Mouse (Mus musculus) cerebellum, postnatal 36 days (tissue): ENCODE measurements around the gene Stk40.
A peak's percentile ranks its signal among the peaks of the same experiment; 100 is the strongest.

Experiments
- DNase-seq, 2 experiments: peaks; one replicate each; pipeline ENCODE4 v3.0.0; 2021 to 2022; ENCODE audit warnings: mixed read lengths in 2 of 2

Gene Stk40

GRCm38 (mm10) chr4:126099365-126099764 lies 4.4 kb upstream of the Stk40 start:
- no peak for DNase-seq

GRCm38 (mm10) chr4:126100764-126101163 lies 3.0 kb upstream of the Stk40 start:
- no peak for DNase-seq

- DNase-seq = no peak
Observed at GRCm38 (mm10) chr4:126102061-126102841, 1.5 kb upstream of the Stk40 start.

GRCm38 (mm10) chr4:126103057-126103581 lies 638 bp upstream of the Stk40 start:
- peak; percentile 75 for DNase-seq

- peak; percentile 57 to 58 for DNase-seq
Observed at GRCm38 (mm10) chr4:126104261-126105075, 711 bp downstream of the Stk40 start.

GRCm38 (mm10) chr4:126105131-126105783 lies 1.5 kb downstream of the Stk40 start:
- DNase-seq = no peak

DNA sequence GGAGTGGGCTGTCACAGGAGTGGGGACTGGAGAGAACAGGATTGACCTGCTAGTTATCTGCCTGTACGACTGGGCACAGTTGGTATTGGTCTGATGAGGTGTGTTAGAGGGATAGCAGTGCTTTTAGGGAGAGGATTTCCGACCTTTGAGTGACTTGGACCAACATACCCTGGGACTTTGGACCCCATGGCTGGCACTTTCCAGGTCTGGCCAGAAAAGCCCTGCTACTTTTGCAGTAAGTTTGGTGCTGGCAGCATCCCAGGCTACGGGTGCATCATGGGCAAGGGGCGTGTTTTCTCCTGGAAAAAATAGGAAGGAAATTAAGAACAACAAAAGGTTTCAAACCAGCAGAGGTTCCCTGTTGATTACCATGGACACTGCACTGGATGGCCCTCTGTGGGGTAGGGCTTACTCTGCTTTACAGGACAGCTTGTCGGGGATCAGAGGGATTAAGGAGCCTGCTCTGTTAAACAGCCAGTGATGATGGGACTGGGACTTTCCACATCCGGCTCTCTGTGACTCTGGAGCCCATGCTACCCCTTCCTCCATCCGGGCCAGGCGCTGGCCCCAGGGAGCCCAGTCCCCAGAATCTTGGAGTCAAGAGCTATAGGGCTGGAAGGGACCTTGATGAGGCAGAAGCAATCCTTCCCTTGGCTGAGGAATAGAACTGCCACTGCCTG lies 4.4 kb downstream of the Stk40 start:
- DNase-seq = no peak

DNA sequence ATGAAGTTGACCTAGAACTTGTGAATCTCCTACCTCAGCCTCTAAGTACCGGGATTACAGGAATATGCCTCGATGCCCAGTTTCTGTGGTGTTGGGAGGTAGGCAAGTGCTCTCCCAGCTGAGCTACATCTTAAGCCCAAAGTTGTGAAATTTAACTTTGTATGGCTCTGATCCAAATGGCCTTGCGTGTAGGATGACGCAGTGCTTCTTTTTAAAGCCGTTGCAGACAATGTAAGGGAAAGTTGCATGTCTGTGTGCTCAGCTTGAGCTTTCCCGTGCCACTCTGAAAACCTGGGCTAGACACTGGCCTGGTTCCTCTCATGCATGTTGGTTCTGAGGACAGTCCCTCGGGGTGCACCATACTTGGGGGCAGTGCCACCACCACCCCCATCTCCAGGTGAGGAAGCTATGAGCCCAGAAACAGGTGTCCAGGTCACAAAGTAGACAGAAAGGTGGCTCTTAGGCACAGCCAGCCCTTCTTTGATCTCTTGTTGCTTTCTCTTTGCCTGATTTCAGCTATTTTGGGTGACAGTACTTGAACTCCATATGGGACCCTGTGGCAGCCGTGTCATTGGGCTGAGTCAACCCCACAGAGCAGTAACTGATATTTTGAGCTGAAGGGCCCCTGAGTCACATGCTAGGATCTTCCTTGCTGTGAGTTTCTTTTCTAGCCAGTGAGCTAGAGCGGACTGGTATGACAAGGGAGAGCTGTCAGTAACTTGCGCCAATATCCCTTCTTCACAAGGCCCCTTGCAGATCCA lies 6.0 kb downstream of the Stk40 start:
- no peak for DNase-seq

GRCm38 (mm10) chr4:126110374-126111152 lies 6.8 kb downstream of the Stk40 start:
- peak; percentile 72 to 74 for DNase-seq

DNA sequence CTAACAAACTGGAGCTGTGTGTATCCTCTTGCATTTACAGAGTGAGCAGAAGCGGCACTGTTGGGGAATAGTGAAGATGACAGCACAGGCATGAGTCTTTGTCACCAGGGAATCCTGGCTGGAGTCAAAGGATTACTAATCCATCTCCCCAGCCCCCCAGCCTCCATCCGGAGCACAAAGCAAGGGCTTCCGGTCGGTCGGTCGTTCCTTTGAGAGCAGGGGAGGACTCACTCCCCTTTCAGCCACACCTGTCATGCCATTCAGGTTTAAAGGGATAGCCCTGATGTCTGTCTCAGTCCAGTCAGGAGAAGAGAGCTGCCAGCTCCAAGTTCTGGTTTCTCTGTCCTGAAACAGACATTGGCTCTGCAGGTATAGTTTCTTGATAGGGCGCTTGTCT lies 7.4 kb downstream of the Stk40 start:
- DNase-seq = peak in 1 of 2 experiments; percentile 40

DNA sequence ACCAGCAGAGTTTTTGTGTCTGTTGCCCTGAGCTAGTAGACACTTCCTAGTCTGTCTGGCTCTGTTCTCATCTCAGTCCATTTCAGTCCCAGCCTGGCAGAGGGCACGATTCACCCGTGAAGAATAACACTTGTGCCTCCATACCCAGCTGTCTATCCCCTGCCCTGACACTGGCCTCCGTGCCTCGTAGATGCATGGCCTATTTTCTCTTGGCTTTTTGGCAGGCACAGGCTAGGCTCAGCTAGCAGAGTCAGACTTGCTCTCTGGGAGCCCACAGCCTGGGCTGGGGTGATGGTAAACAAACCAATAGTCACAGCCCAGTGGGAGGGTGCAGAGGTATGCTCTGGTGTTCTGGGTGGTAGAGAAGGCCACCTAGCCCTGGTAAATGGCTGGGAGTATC lies 9.5 kb downstream of the Stk40 start:
- peak; percentile 59 to 61 for DNase-seq

GRCm38 (mm10) chr4:126113943-126114342 lies 10.2 kb downstream of the Stk40 start:
- peak; percentile 67 to 72 for DNase-seq

- DNase-seq = no peak
Observed at GRCm38 (mm10) chr4:126115411-126115810, 11.7 kb downstream of the Stk40 start.

DNA sequence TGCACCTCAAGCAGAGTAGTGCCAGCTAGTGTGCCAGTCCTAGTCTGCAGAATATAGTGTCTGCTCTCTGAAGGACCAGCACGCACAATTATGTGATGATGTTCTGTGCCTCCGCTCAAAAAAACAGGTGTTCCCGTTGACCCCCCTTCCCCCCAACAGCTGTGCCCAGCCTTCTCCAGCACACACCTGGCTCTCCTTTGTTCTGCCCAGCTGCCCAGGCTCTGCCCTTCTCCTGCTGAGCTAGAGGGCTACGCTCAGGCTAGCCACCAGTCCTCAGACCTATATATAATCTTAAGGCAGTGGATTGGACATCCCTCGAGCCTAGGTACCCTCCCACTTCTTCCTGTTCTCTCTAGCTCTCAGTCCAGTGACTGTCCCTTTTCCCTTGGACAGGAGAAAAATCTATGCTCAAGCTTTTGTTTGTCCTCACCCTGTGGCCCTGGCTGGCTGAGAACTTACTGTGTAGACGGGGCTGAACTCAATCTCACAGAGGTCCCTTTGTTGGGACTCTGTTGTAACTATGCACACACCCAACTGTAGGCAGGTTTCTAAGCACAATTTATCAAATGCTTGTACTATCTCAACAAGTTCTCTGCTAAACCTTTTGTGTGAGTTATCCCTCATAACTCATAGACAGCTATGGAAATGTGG lies 12.2 kb downstream of the Stk40 start:
- DNase-seq = no peak

- DNase-seq = no peak
Observed at GRCm38 (mm10) chr4:126117116-126117515, 13.4 kb downstream of the Stk40 start.

- peak; percentile 56 to 69 for DNase-seq
Observed at GRCm38 (mm10) chr4:126118651-126119050, 14.9 kb downstream of the Stk40 start.

- DNase-seq = peak; percentile 35 to 56
Observed at GRCm38 (mm10) chr4:126119051-126119450, 15.3 kb downstream of the Stk40 start.

DNA sequence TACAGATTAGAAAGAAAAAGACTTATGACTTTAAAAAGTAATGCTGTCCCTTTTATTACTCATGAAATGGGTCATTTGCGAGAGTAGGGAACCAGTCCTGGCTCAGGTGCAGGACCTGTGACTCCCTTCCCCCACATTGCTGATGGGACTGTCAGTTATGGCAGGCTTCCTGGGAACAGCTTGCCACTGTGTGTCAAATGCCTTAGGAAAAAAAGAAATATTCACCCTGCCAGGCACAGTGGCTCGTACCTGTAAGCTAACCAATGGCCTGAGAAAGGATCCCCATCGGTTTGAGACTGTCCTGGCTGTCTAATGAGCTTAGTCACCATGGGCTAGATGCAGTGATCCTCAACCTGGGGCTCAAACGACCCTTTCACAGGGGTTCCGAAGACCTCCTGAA lies 16.3 kb downstream of the Stk40 start:
- peak; percentile 80 to 81 for DNase-seq

- peak; percentile 47 to 55 for DNase-seq
Observed at GRCm38 (mm10) chr4:126120506-126120905, 16.7 kb downstream of the Stk40 start.

DNA sequence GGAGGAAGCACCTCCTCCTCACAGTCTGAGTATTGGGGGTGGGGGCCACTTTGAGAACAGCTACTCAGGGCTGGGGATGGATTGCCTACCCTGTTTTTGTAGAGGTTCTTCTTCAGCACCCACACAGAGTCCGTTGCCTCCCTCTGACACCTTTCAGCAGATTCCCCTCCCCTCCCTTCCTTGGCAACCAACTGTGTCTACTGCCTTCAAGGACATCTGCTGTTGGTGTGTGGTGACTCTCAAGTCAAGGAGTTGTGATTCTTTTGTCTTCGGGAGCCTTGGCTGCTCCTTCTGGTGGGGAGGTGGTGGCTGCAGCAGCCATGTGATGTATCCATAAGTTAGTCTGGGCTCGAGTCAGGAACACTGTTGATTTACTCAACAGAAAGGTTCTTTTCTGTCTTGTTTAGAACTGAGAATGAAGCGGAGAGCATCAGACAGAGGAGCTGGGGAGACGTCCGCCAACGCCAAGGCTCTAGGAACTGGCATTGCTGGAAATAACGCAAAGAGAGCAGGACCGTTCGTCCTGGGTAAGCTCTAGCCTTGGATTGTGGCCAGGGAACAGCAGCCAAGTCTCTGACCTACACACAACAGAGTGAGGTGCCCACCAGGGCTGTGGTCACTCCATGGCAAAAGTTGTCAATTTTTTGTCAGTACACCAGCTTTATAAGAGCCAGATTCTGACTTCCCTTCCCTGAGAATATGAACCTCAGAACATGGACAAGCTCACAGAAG lies 19.7 kb downstream of the Stk40 start:
- peak; percentile 41 to 49 for DNase-seq
